Mouse (Mus musculus) forebrain, embryonic 16.5 days (tissue): ENCODE measurements around the gene Btbd9. TPM values are rescaled to one million over a fixed set of nuclear protein-coding genes. Genes with fewer than 3 reads are reported as not detected.
"Not testable (repeated sequence)": the region's sequence is repeated elsewhere in the genome, so short reads cannot be mapped to it uniquely, and the experiment has no call there.

Experiments used
- ATAC-seq: fragments of 200-750 bp; cut with Nextera tagmentation; 2 replicates; pipeline ENCODE4 v1.8.0; 2017; ENCODE audit warnings: mild to moderate bottlenecking, moderate library complexity
- H3K27ac ChIP-seq: fragments of 300-500 bp; sonication (generic); 2 replicates; pipeline ENCODE4 v1.5.1; 2014; ENCODE audit warnings: low read length, control low read depth
- H3K27me3 ChIP-seq: fragments of 300-500 bp; sonication (generic); replicated peaks from 2 replicates; pipeline ENCODE4 v1.6.1; 2014; ENCODE audit warnings: low read length; ENCODE audit not compliant: control insufficient read depth, insufficient read depth
- H3K36me3 ChIP-seq: fragments of 300-500 bp; sonication (generic); 2 replicates; pipeline ENCODE4 v1.6.1; 2014; ENCODE audit not compliant: control insufficient read depth, insufficient read depth
- H3K4me1 ChIP-seq: fragments of 300-500 bp; sonication (generic); replicated peaks from 2 replicates; pipeline ENCODE4 v1.6.1; 2014; ENCODE audit warnings: low read length; ENCODE audit not compliant: control insufficient read depth, insufficient read depth
- H3K4me2 ChIP-seq: fragments of 300-500 bp; sonication (generic); 2 replicates; pipeline ENCODE4 v1.6.1; 2014; ENCODE audit warnings: mild to moderate bottlenecking, low read length, control low read depth
- H3K4me3 ChIP-seq: fragments of 300-500 bp; sonication (generic); replicated peaks from 2 replicates; pipeline ENCODE4 v1.5.1; 2014; ENCODE audit warnings: mild to moderate bottlenecking, low read length, control low read depth
- H3K9ac ChIP-seq: fragments of 300-500 bp; sonication (generic); replicated peaks from 2 replicates; pipeline ENCODE4 v1.6.1; 2014; ENCODE audit warnings: low read depth, low read length, control low read depth
- H3K9me3 ChIP-seq: fragments of 300-500 bp; sonication (generic); 2 replicates; pipeline ENCODE4 v1.6.1; 2016; ENCODE audit warnings: low read length; ENCODE audit not compliant: control insufficient read depth
- WGBS: fragments of 180-500 bp; shearing (Covaris S2); extraction: QIAGEN DNeasy Blood & Tissue Kit; methylation state at CpG from one replicate; pipeline ENCODE4 v1.1.7; 2014; 5-methylcytosine and 5-hydroxymethylcytosine counted together
- polyA plus RNA-seq: library from polyadenylated mRNA; unstranded; fragments of >200 nt; fragmentation: Nextera tagmentation; extraction: Ambion mirVana; gene quantifications from 2 replicates; pipeline ENCODE4 v1.2.1, GENCODE M21; 2015

The Btbd9 gene
- polyA plus RNA-seq, 1 experiment from 2014 or later, result 141 TPM

- no peak overlapping the region for H3K9ac ChIP-seq
- no peak for ATAC-seq
Observed at GRCm38 (mm10) chr17:30512007-30512406, 64.3 kb downstream of the Btbd9 start.

GRCm38 (mm10) chr17:30511399-30511798 is 64.9 kb downstream of the Btbd9 start:
- H3K4me2 ChIP-seq, result no peak overlapping the region
- H3K9me3 ChIP-seq, result no peaks in the 10 kb centered on the region
- 65% methylated on average over 6 of the region's 6 CpGs for WGBS
- H3K36me3 ChIP-seq, result peaks cover 3% of the 10 kb centered on the region; the same call in 1 of the 2 replicates
- H3K27ac ChIP-seq, result no peak overlapping the region
- no peak overlapping the region for H3K4me3 ChIP-seq
- ATAC-seq, result no peak
- H3K9ac ChIP-seq, result no peak overlapping the region
- H3K27me3 ChIP-seq, result no peaks in the 10 kb centered on the region
- H3K4me1 ChIP-seq, result peaks cover 23% of the 10 kb centered on the region

More at GRCm38 (mm10) chr17:30512007-30512406, 64.3 kb downstream of the Btbd9 start:
- peaks cover 20% of the 10 kb centered on the region for H3K4me1 ChIP-seq
- no peak overlapping the region for H3K27ac ChIP-seq
- H3K4me2 ChIP-seq, result no peak overlapping the region
- H3K4me3 ChIP-seq, result no peak overlapping the region
- peaks cover 3% of the 10 kb centered on the region; the same call in 1 of the 2 replicates for H3K36me3 ChIP-seq
- H3K27me3 ChIP-seq, result no peaks in the 10 kb centered on the region
- 74% methylated on average over 4 of the region's 4 CpGs for WGBS
- H3K9me3 ChIP-seq, result no peaks in the 10 kb centered on the region

DNA sequence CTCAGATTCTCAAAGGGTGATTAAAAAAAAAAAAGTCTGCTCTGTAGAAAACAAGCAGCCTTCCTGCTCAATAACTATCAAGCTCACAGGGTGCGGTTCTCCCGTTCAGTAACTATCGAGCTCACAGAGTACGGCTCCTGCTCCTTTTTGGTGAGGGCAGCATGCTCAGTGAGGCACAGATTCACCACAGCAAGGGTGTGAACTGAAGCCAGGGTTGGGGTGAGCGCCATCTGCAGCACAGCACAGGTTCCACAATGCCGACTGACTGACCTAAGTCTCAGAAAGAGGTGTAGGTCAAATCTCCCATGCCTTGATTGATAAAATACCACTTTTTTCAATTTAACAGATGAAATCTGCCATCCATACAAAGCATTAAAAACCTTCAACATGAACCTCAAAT is 66.1 kb downstream of the Btbd9 start:
- no peak overlapping the region for H3K27ac ChIP-seq
- H3K4me3 ChIP-seq, result no peak overlapping the region
- no peaks in the 10 kb centered on the region for H3K9me3 ChIP-seq
- no peaks in the 10 kb centered on the region for H3K27me3 ChIP-seq
- no peak for ATAC-seq
- H3K9ac ChIP-seq, result no peak overlapping the region
- H3K36me3 ChIP-seq, result no peaks in the 10 kb centered on the region
- peaks cover 25% of the 10 kb centered on the region for H3K4me1 ChIP-seq
- no peak overlapping the region for H3K4me2 ChIP-seq
- 40% methylated on average over 6 of the region's 6 CpGs for WGBS

GRCm38 (mm10) chr17:30509646-30510045 is 66.6 kb downstream of the Btbd9 start:
- H3K27me3 ChIP-seq, result no peaks in the 10 kb centered on the region

DNA sequence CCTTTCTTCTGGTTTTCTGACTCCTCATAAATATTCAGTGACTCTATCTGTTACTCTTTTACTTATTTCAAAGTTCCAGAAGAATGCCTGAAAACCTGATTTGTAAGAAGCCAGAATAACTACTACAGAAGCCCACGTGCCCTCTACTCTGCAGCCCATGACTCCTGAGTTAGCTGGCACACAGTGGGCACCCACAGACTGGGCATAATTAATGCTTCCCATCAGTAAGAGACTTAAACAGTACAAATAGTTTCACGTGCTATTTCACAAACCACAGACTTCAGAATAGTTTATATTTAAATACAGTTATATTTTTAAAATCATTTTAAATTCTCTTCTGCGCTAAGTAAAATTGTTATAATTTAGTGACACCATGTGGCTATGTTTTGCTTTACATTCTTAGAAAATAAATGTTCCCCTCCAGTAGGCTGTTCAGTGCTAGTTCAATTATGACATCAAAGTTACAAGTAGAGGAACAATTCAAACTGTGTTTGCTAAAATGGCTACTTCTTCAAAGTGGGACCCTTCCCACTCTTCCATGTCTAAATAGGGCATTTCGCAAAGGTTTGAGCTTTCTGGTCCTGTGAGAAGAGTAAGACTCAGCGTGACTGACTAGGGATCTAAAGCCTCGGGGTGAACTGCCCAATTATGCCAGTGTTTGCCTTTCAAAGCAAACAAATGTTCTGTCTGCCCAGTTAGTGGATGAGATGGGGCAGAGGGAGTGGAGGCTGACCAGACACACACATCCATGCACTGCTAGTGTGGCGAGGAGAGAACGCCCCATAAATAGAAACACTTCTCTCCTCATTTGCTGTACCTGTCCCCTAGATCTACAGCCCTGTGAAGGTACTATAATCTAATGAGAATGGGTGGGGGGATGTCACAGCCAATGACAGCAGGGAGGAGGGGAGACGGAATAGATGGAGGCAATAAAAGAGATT is 68.4 kb downstream of the Btbd9 start:
- Histone ChIP-seq H3K27me3 (no peaks in the 10 kb centered on the region), H3K4me1 (peaks cover 25% of the 10 kb centered on the region), H3K36me3 (no peaks in the 10 kb centered on the region), H3K9me3 (no peaks in the 10 kb centered on the region), H3K27ac (no peak overlapping the region), H3K4me3 (no peak overlapping the region), H3K4me2 (no peak overlapping the region), H3K9ac (no peak overlapping the region; the same call in 1 of the 2 replicates)
- WGBS, result 55% methylated on average over 9 of the region's 9 CpGs
- ATAC-seq, result 0 out of 2 replicates have a peak, but pooled peaks have one; percentile 36

More at GRCm38 (mm10) chr17:30509646-30510045, 66.6 kb downstream of the Btbd9 start:
- no peak overlapping the region for H3K4me2 ChIP-seq
- H3K27ac ChIP-seq, result no peak overlapping the region
- H3K36me3 ChIP-seq, result no peaks in the 10 kb centered on the region
- no peak overlapping the region for H3K9ac ChIP-seq
- WGBS, result 75% methylated on average over 6 of the region's 6 CpGs
- H3K4me1 ChIP-seq, result peaks cover 25% of the 10 kb centered on the region
- no peak for ATAC-seq
- H3K9me3 ChIP-seq, result no peaks in the 10 kb centered on the region
- H3K4me3 ChIP-seq, result no peak overlapping the region

- WGBS, result 17% methylated on average over 5 of the region's 5 CpGs
- Histone ChIP-seq H3K9ac (no peak overlapping the region; the same call in 1 of the 2 replicates), H3K4me2 (peak overlapping the region; percentile 16; the same call in 1 of the 2 replicates)
Observed at GRCm38 (mm10) chr17:30506916-30507315, 69.4 kb downstream of the Btbd9 start.

DNA sequence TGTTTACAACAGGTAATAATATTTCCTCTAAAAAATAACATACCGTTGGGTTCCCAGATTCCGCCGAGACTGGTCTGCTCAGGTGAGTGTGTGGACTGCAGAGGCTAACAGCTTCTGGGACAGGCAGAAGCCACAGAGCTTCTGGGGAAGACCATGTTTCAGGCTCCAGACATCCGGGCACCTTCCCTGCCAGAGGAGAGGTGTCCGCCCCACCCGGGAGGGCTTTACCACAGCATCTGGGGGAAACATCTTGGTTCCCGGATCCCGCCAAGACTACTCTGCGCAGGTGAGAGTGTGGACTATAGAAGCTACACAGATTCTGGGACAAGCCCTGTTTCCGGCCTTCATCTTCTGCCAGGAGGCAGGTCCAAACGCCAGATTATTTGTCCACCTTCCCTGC is 76.7 kb downstream of the Btbd9 start:
- WGBS, result 97% methylated on average over 11 of the region's 11 CpGs

More at GRCm38 (mm10) chr17:30506916-30507315, 69.4 kb downstream of the Btbd9 start:
- Histone ChIP-seq H3K36me3 (no peaks in the 10 kb centered on the region), H3K27me3 (no peaks in the 10 kb centered on the region), H3K4me1 (peaks cover 25% of the 10 kb centered on the region), H3K4me3 (no peak overlapping the region), H3K27ac (no peak overlapping the region), H3K9me3 (no peaks in the 10 kb centered on the region)
- no peak for ATAC-seq

GRCm38 (mm10) chr17:30498779-30499178 is 77.5 kb downstream of the Btbd9 start:
- ATAC-seq, result no peak
- Histone ChIP-seq H3K4me1 (peaks cover 20% of the 10 kb centered on the region), H3K36me3 (no peaks in the 10 kb centered on the region), H3K9ac (no peak overlapping the region), H3K4me3 (no peak overlapping the region), H3K4me2 (no peak overlapping the region), H3K27ac (no peak overlapping the region), H3K9me3 (no peaks in the 10 kb centered on the region), H3K27me3 (no peaks in the 10 kb centered on the region)
- WGBS, result 84% methylated on average over 5 of the region's 5 CpGs

More for the DNA sequence above, 76.7 kb downstream of the Btbd9 start:
- H3K27ac ChIP-seq, H3K9ac ChIP-seq, H3K9me3 ChIP-seq, H3K27me3 ChIP-seq, H3K4me3 ChIP-seq, H3K36me3 ChIP-seq, H3K4me2 ChIP-seq, ATAC-seq: not testable (repeated sequence)
- peaks cover 20% of the 10 kb centered on the region for H3K4me1 ChIP-seq

GRCm38 (mm10) chr17:30498376-30498719 is 77.9 kb downstream of the Btbd9 start:
- no peaks in the 10 kb centered on the region for H3K9me3 ChIP-seq
- no peaks in the 10 kb centered on the region for H3K36me3 ChIP-seq
- no peaks in the 10 kb centered on the region for H3K27me3 ChIP-seq
- peak overlapping the region; percentile 45; the same call in 1 of the 2 replicates for H3K27ac ChIP-seq
- H3K4me3 ChIP-seq, result no peak overlapping the region
- no peak overlapping the region for H3K4me2 ChIP-seq
- ATAC-seq, result no peak
- 29% methylated on average over 6 of the region's 6 CpGs for WGBS
- H3K9ac ChIP-seq, result no peak overlapping the region
- H3K4me1 ChIP-seq, result peaks cover 20% of the 10 kb centered on the region
